Mouse (Mus musculus) 416B (cell line): ENCODE results near the gene Rdh14.

ENCODE experiments used
- DNase-seq: peaks from one replicate; pipeline ENCODE4 v3.0.0; 2011; ENCODE audit warnings: low read depth

Rdh14 gene

DNA sequence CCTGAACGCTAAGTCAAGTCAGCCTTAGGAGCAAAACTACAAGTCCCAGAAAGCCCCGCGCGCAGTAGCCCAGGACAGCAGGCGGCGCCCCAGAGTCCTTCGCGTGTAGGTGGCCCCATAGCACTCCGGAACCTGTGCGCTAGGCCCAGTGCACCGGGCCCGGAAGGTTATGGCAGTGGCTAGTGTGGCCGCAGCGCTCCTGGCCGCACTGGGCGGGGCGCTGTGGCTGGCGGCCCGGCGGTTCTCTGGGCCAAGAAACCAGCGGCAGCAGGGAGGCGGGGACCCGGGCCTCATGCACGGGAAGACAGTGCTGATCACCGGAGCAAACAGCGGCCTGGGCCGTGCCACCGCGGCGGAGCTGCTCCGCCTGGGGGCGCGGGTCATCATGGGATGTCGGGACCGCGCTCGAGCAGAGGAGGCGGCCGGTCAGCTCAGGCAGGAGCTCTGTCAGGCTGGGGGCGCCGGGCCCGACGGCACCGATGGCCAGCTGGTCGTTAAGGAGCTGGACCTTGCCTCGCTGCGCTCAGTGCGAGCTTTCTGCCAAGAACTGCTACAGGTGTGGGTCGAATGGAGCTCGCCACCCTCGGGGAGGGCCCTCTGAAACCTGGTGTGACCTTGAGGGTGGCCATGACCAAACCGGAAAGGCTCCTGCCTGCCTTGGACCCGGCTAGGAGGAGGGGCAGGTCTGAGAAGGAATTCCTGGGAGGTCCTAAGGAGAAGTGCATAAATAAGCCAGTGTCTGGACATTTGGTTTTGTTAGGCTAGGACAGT lies at the start of gene Rdh14:
TSS of gene Rdh14 (plus strand) at position 102 of the 771 bp plus-strand sequence.
- DNase-seq = peak; percentile 97

DNA sequence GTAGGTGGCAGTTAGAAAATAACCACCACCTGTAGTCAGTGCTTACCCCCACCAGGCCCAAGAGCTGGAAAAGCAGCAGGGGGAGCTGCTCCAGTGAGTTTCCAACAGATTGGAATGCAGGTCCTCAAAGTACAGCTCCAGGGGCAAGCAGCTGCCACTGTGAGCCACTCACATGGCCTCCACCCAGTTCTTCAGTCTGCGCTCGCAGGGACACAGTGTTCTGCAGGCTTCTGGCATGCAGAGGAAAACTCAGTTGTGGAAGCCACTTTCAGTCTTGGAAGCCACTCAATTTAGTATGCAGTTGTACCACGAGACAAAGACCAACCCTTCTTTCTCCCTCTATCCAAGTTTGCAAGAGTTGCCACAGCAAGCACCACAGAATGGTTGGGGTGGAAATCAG lies 39.9 kb upstream of the Rdh14 start:
- DNase-seq = no peak

DNA sequence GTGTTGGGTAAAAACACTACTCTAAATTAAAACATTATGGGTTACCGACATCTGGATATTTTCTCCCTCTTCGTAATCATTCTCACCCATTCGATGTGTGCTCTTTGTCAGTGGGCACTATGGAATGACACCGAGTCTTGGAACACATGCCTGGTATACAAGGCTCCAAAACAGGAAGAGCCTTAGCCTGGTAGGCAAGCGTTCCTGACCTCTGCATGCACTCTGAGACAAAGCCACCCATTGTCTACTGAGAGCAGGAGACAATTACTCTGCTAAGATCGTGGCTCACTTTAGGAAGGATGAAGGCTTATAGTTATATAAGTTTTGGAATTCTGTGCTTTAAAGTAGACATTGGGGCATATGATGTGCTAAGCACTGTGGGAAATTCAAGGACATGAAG lies 32.8 kb upstream of the Rdh14 start:
- no peak for DNase-seq

GRCm38 (mm10) chr12:10369673-10370072 lies 20.9 kb upstream of the Rdh14 start, which contains the start of gene Nt5c1b:
Nt5c1b (plus strand) TSS chr12:10369973.
- DNase-seq = no peak

- no peak for DNase-seq
Observed at GRCm38 (mm10) chr12:10400788-10401187, 10.2 kb downstream of the Rdh14 start.

- peak; percentile 30 for DNase-seq
Observed at GRCm38 (mm10) chr12:10402421-10403115, 12.0 kb downstream of the Rdh14 start.

DNA sequence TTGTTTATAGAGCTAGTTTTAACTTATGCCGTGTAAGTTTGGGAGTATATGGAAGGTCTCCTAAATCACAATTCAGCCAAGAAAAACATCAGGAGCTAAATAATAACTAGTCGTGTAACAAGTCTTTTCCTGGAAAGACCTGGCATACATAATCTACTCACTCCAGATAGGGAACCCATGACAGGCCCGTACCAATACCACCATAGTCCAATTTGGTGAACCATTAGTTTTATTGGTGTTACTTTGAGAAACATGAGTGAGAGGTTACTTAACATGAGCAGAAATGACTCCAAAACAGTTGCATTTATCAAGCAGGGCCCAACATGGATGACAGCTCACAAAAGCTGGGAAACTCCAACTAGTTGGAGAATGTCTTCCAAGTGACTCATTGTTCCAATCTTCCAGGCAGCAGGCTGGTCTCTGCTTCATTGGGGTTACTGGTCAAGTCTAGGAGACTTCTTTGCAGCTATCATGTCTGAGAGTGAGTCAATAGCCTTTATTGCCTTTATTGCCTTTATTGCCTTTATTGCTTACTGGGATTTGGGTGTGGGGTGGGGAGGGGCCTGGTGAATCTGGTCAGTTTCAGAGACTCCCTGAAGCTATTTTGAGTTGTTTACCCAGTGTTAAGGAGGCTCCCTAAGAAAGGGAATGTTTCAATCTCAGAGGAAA lies 20.1 kb downstream of the Rdh14 start:
- DNase-seq = no peak

- no peak for DNase-seq
Observed at GRCm38 (mm10) chr12:10411453-10411852, 20.9 kb downstream of the Rdh14 start.

- DNase-seq = no peak
Observed at GRCm38 (mm10) chr12:10422347-10422746, 31.8 kb downstream of the Rdh14 start.

DNA sequence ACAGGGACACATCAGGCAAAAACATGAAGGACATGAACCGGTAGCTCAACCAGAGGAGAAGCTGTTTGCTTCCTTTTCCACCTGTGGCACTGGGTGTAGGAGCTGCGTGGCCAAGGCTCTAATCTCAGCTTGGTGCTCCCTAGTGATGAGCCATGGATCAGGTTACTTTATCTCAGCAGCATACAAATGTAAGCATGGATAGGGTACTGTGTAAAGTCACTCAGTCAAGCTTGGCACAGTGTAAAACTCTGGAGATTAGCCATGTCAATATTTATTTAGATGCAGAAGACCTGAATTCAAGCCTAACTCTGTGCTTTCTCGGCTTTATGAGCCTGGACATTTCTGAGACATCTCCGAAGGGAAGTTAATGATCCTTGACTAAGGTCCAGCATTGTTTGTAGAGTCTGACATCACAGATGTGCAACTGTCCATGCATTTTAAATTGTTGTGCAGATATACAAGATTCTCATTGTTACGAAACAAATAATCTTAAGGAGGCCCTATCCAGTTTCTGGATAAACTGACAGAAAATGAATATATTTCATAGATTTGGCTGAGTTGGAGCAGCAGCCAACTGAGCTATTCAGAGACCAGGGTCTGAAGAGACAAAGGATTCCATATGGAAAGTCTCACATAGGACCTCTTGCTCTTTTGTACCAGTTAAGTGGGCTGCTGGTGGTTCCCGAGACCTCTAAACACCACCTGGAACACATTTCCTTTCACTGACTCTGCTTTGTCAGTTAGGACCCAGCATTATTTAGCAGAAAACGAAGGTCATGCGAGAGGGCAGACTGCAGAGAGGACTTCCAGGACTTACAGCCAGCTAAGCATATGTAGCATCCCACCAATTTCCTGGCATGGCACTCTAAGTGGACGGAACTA lies 35.7 kb downstream of the Rdh14 start:
- no peak for DNase-seq

DNA sequence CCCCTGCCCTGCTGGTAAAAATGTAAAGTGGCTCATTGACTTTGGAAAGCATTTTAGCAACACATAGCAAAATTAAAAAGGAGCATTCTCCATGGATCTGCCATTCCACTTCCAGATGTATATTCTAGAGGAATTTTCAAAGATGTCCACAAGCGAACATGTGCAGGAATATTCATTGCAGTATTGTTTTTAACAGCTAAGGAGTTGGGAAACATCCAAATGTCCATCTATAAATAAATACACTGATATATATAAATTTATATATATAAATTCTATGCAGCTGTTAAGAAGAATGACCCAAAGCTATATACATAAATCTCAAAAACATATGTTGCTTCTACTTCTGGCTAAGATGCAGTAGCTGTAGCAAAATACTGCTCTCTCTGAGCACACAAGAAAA lies 40.4 kb downstream of the Rdh14 start:
- DNase-seq = no peak

- DNase-seq = peak; percentile 67
Observed at GRCm38 (mm10) chr12:10438054-10439001, 47.8 kb downstream of the Rdh14 start.

DNA sequence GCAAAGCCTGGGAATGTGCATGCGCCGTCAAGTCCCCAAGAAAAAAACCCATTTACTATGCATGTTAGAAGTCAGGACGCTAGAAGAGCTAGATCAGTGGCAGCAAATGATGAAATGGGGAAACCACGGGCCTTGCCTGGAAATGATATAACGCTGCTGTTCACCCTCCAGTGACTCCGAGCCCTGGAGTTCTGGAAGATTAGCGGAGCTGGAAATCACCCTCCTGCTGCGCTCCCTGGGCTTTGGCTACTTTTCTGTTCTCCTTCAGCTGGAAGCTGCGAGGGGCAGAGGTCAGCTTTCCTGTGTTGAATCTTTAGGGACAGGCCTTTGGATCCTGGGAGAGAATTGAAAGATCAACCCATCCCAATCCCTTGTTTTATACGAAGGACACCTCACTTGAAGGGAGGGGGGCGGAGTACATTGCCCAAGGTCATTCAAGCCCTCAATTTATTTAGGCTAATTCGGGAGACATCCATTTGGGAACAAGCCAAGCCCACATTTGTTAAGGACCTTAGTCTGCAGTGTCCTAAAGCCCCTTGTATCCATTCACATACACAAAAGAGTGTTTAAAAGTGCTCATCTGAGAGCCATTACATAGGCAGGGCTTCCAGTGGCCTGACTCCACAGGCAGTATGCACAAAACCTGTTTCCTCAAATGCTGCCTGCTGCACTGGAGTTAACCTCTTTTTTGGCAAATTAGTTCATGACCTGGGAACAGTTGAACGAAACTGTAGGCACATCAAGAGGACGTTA lies 49.1 kb downstream of the Rdh14 start:
- no peak for DNase-seq
